8 mouse cellular contexts compared by ENCODE assay signal in the genomic region with DNA sequence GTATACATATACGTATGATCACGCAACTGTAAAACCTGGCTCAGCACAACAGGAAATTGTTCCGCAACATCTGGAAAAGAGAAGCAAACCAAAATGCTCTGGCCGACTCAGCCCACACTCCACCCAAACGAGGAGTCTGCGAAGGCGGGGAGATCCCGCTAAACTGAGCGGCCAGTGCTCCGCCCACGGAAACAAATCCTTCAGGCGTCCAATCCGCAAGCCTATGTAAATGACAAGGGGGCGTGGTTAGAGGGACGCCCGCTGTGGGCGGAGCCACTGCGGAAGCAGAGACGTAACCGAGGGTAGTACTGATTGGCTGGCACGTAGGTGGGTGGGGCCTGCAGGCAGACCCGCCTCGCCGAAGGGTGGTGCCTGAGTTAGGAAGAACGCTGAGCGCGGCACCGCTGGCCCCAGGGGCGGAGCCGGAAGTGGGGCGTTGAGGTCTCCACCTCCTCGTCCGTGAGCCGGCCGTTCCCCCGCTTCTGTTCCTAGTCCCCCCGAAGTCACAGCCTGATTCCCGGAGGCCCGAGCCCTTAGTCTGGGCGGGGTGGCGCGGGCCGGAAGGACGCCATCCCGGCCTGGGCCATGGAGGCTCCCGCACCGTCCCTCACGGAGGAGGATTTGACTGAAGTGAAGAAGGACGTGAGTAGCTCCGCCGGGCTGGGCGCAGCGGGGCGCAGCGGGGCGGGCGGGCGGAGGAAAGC. TPM values are rescaled to one million over a fixed set of nuclear protein-coding genes. Genes with fewer than 3 reads are reported as not detected.
A peak's percentile ranks its signal among the peaks of the same experiment; 100 is the strongest.
DNase-seq lines count a peak whose midpoint lies in the region; ATAC-seq and TF ChIP-seq lines count a peak whose summit lies in the region.

No protein-coding gene starts in this region.

- under 1% methylated on average over 58 of the region's 58 CpGs for WGBS in forebrain, embryonic 10.5 days
- under 1% methylated on average over 58 of the region's 58 CpGs for WGBS in heart, embryonic 15.5 days
- under 1% methylated on average over 58 of the region's 58 CpGs for WGBS in liver, embryonic 14.5 days (ENCODE audit: insufficient replicate concordance)
- WGBS in neural tube, embryonic 11.5 days, result under 1% methylated on average over 56 of the region's 58 CpGs
- under 1% methylated on average over 54 of the region's 58 CpGs for WGBS in stomach, postnatal 0 days

- peaks cover 27% of the 10 kb centered on the region for H3K4me1 ChIP-seq in forebrain, embryonic 10.5 days
- peaks cover 25% of the 10 kb centered on the region for H3K4me1 ChIP-seq in heart, embryonic 15.5 days (replicated peaks)
- H3K4me1 ChIP-seq in liver, embryonic 14.5 days (replicated peaks; ENCODE audit: control insufficient read depth in 2 of 2, insufficient read depth in 2 of 2, low read length in 1 of 2), result peaks cover 17 to 21% of the 10 kb centered on the region in 2 experiments
- peaks cover 6% of the 10 kb centered on the region for H3K4me1 ChIP-seq in neural tube, embryonic 11.5 days (ENCODE audit: control insufficient read depth, insufficient read depth, low read length)
- H3K4me1 ChIP-seq in stomach, postnatal 0 days (replicated peaks; ENCODE audit: control insufficient read depth, insufficient read depth), result no peaks in the 10 kb centered on the region; the same call in 1 of the 2 replicates

- TF ChIP-seq EP300 in liver, embryonic 14.5 days (IDR thresholded peaks at IDR 0.05; ENCODE audit: low read depth), result no peak
- no peak for TF ChIP-seq EP300 in stomach, postnatal 0 days (optimal IDR thresholded peaks at IDR 0.05)

- H3K4me2 ChIP-seq in heart, embryonic 15.5 days, result peak overlapping the region; percentile 74
- H3K4me2 ChIP-seq in liver, embryonic 14.5 days (ENCODE audit: low read depth), result peak overlapping the region; percentile 87
- peak overlapping the region; percentile 57 for H3K4me2 ChIP-seq in neural tube, embryonic 11.5 days (ENCODE audit: low read depth)
- peak overlapping the region; percentile 82 for H3K4me2 ChIP-seq in stomach, postnatal 0 days (replicated peaks; ENCODE audit: low read depth)

- H3K36me3 ChIP-seq in forebrain, embryonic 10.5 days (replicated peaks), result peaks cover 12% of the 10 kb centered on the region
- H3K36me3 ChIP-seq in heart, embryonic 15.5 days, result no peaks in the 10 kb centered on the region
- H3K36me3 ChIP-seq in liver, embryonic 14.5 days (replicated peaks; ENCODE audit: control insufficient read depth, insufficient read depth, low read depth), result no peaks in the 10 kb centered on the region; the same call in none of the 2 replicates
- no peaks in the 10 kb centered on the region for H3K36me3 ChIP-seq in neural tube, embryonic 11.5 days (ENCODE audit: control insufficient read depth, insufficient read depth, low read length)
- H3K36me3 ChIP-seq in stomach, postnatal 0 days (ENCODE audit: control insufficient read depth, insufficient read depth, low read length), result no peaks in the 10 kb centered on the region

- peak; percentile 98 for DNase-seq in CD8-positive naive resting alpha-beta T cell, adult 2 months (ENCODE audit: low read depth in 2 of 2, low spot score in 2 of 2)
- peak; percentile 99 for DNase-seq in c-Kit-positive CD71-negative TER-119-negative erythroid progenitor cells, embryonic 14.5 days (ENCODE audit: low read depth)
- DNase-seq in forebrain, embryonic 10.5 days (ENCODE audit: extremely low spot score, low spot score), result peak; percentile 99
- peak; percentile 99 to 100 for DNase-seq in kidney, postnatal 25 days
- peak; percentile 99 for DNase-seq in liver, embryonic 14.5 days (ENCODE audit: low read depth in 3 of 3, low spot score in 3 of 3)
- peak; percentile 99 for DNase-seq in neural tube, embryonic 11.5 days (ENCODE audit: low spot score)
- peak; percentile 100 for DNase-seq in stomach, postnatal 0 days (ENCODE audit: low spot score)

- H3K27me3 ChIP-seq in forebrain, embryonic 10.5 days (ENCODE audit: poor library complexity, severe bottlenecking), result no peaks in the 10 kb centered on the region
- no peaks in the 10 kb centered on the region for H3K27me3 ChIP-seq in heart, embryonic 15.5 days
- H3K27me3 ChIP-seq in liver, embryonic 14.5 days (ENCODE audit: control insufficient read depth, insufficient read depth, low read length), result no peaks in the 10 kb centered on the region
- H3K27me3 ChIP-seq in neural tube, embryonic 11.5 days (ENCODE audit: control insufficient read depth, insufficient read depth, low read length), result no peaks in the 10 kb centered on the region
- no peaks in the 10 kb centered on the region for H3K27me3 ChIP-seq in stomach, postnatal 0 days (ENCODE audit: control insufficient read depth, insufficient read depth, low read length)

- peak overlapping the region; percentile 85 for H3K9ac ChIP-seq in heart, embryonic 15.5 days
- H3K9ac ChIP-seq in liver, embryonic 14.5 days (replicated peaks), result peak overlapping the region; percentile 86
- H3K9ac ChIP-seq in neural tube, embryonic 11.5 days (ENCODE audit: low read length), result peak overlapping the region; percentile 71
- peak overlapping the region; percentile 93 for H3K9ac ChIP-seq in stomach, postnatal 0 days (ENCODE audit: low read length)

- TF ChIP-seq CTCF in liver, embryonic 14.5 days (IDR thresholded peaks at IDR 0.05; ENCODE audit: low read depth), result no peak
- no peak for TF ChIP-seq CTCF in stomach, postnatal 0 days (IDR thresholded peaks at IDR 0.05; ENCODE audit: low read depth)

- no peaks in the 10 kb centered on the region for H3K9me3 ChIP-seq in forebrain, embryonic 10.5 days
- no peaks in the 10 kb centered on the region for H3K9me3 ChIP-seq in heart, embryonic 15.5 days (replicated peaks)
- H3K9me3 ChIP-seq in liver, embryonic 14.5 days (ENCODE audit: control insufficient read depth, low read length), result no peaks in the 10 kb centered on the region; the same call in 1 of the 2 replicates
- H3K9me3 ChIP-seq in neural tube, embryonic 11.5 days (ENCODE audit: control insufficient read depth, low read length), result no peaks in the 10 kb centered on the region
- H3K9me3 ChIP-seq in stomach, postnatal 0 days (ENCODE audit: control insufficient read depth, low read length), result no peaks in the 10 kb centered on the region

- peak; percentile 98 for ATAC-seq in heart, embryonic 15.5 days (replicated peaks; ENCODE audit: insufficient number of reproducible peaks, insufficient read depth, low FRiP score, low read depth)
- ATAC-seq in liver, embryonic 14.5 days (ENCODE audit: insufficient read depth), result peak; percentile 98
- ATAC-seq in neural tube, embryonic 11.5 days (ENCODE audit: insufficient read depth, low FRiP score, low TSS enrichment), result peak; percentile 100
- ATAC-seq in stomach, postnatal 0 days (ENCODE audit: low FRiP score, low TSS enrichment), result peak; percentile 99

- H3K4me3 ChIP-seq in forebrain, embryonic 10.5 days, result peak overlapping the region; percentile 69
- peak overlapping the region; percentile 71 for H3K4me3 ChIP-seq in heart, embryonic 15.5 days
- H3K4me3 ChIP-seq in liver, embryonic 14.5 days (ENCODE audit: insufficient read depth in 1 of 2, low read depth in 2 of 2, low read length in 2 of 2), result peak overlapping the region; percentile 76 to 91
- H3K4me3 ChIP-seq in neural tube, embryonic 11.5 days (ENCODE audit: low read depth, low read length), result peak overlapping the region; percentile 68
- H3K4me3 ChIP-seq in stomach, postnatal 0 days (ENCODE audit: low read depth, low read length), result peak overlapping the region; percentile 89

- H3K27ac ChIP-seq in forebrain, embryonic 10.5 days, result peak overlapping the region; percentile 95
- peak overlapping the region; percentile 94 for H3K27ac ChIP-seq in heart, embryonic 15.5 days
- peak overlapping the region; percentile 80 for H3K27ac ChIP-seq in liver, embryonic 14.5 days
- peak overlapping the region; percentile 72 for H3K27ac ChIP-seq in neural tube, embryonic 11.5 days (ENCODE audit: low read depth, low read length)
- H3K27ac ChIP-seq in stomach, postnatal 0 days (replicated peaks), result peak overlapping the region; percentile 98

RNA-seq across cellular contexts. Expression of a gene that starts 1.4 kb away (rescaled TPM):
- polyA plus RNA-seq in forebrain, embryonic 10.5 days (2016; fragmentation: Nextera tagmentation; extraction: Ambion mirVana), result 46.5 and 46.8 TPM in 2 replicates
- 38.2 and 38.5 TPM in 2 replicates for polyA plus RNA-seq in heart, embryonic 15.5 days (2015; fragmentation: Nextera tagmentation; extraction: Ambion mirVana)
- 5.8 and 7.4 TPM in 2 replicates for polyA plus RNA-seq in liver, embryonic 14.5 days (2012; rRNA removed)
- polyA plus RNA-seq in liver, embryonic 14.5 days (2014; fragmentation: Nextera tagmentation; extraction: Ambion mirVana), result 16.5 and 18.5 TPM in 2 replicates
- polyA plus RNA-seq in neural tube, embryonic 11.5 days (2014; fragmentation: Nextera tagmentation; extraction: Ambion mirVana), result 55.4 and 56.4 TPM in 2 replicates
- polyA plus RNA-seq in stomach, postnatal 0 days (2015; fragmentation: Nextera tagmentation; extraction: Ambion mirVana), result 43.5 and 46.1 TPM in 2 replicates

RNA-seq across cellular contexts. Expression of a gene that starts 13.8 kb away (rescaled TPM):
- 49.0 and 51.5 TPM in 2 replicates for polyA plus RNA-seq in forebrain, embryonic 10.5 days (2016; fragmentation: Nextera tagmentation; extraction: Ambion mirVana)
- 39.3 and 45.4 TPM in 2 replicates for polyA plus RNA-seq in heart, embryonic 15.5 days (2015; fragmentation: Nextera tagmentation; extraction: Ambion mirVana)
- 6.2 and 7.8 TPM in 2 replicates for polyA plus RNA-seq in liver, embryonic 14.5 days (2012; rRNA removed)
- 14.4 and 17.4 TPM in 2 replicates for polyA plus RNA-seq in liver, embryonic 14.5 days (2014; fragmentation: Nextera tagmentation; extraction: Ambion mirVana)
- polyA plus RNA-seq in neural tube, embryonic 11.5 days (2014; fragmentation: Nextera tagmentation; extraction: Ambion mirVana), result 59.4 and 64.4 TPM in 2 replicates
- polyA plus RNA-seq in stomach, postnatal 0 days (2015; fragmentation: Nextera tagmentation; extraction: Ambion mirVana), result 33.1 and 36.4 TPM in 2 replicates

Comparison
In these comparisons a context has a peak if more than half of its experiments do, and no peak if none do; other contexts are left out.
1. Peak in every context shown above with its lines: DNase-seq, ATAC-seq, H3K4me3 ChIP-seq and H3K27ac ChIP-seq.